Mouse (Mus musculus) kidney, adult 9 months (tissue): ENCODE results near the gene Fgfr2.

Source experiments
- DNase-seq: peaks from one replicate; pipeline ENCODE4 v3.0.0; 2022

The Fgfr2 gene

GRCm38 (mm10) chr7:130696347-130697234, 2426.6 kb downstream of the Fgfr2 start:
- no peak for DNase-seq

DNA sequence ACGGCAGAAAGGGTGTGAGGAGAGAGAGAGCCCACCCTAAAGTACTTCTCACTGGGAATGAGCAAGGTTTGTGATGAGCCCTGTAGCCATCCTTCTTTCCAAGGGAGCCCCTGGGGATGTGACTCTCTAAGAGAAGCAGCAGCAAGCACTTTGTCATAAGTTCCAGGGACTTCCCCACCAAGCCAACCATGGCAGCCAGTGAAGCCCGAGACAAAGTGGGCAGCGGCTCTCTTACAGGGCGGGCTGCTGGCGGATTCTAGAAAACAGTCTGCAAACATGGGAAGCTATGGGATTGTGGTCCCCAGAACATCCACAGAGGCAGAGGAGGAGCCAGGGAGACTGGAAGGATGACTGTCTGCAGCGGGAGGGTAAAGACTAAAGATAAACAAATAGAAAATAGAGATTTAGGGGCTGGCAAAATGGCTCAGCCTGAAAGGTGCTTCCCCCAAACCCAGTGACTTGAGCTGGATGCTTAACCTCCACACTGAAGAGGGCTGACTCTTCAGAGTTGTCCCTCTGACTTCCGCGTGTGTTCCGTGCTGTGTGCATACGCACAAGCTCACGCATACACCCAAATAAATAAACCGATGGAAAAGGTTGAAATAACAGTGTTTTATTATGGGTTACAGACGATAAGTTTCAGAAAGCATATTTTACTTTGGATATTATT, 2427.3 kb downstream of the Fgfr2 start:
- DNase-seq: no peak

DNA sequence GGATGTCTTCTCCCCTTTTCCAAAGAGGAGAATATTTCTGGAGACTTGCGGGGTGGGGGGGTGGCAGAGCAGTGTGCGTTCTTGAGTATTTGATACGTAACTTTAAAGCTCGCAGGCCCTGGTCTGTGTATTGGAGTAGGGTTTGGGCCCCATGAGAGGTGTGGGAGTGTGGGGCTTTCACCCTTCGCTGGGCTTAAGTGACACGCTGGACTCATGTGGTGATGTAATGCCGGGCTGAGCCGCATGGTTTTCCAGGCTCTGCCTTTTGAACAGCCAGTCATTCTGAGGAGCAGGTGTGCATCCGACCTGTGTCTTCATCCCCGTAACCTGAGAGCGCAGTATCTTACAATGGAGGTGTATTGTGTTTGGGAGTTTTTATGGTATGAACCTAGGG, 2429.4 kb downstream of the Fgfr2 start:
- DNase-seq: no peak

DNA sequence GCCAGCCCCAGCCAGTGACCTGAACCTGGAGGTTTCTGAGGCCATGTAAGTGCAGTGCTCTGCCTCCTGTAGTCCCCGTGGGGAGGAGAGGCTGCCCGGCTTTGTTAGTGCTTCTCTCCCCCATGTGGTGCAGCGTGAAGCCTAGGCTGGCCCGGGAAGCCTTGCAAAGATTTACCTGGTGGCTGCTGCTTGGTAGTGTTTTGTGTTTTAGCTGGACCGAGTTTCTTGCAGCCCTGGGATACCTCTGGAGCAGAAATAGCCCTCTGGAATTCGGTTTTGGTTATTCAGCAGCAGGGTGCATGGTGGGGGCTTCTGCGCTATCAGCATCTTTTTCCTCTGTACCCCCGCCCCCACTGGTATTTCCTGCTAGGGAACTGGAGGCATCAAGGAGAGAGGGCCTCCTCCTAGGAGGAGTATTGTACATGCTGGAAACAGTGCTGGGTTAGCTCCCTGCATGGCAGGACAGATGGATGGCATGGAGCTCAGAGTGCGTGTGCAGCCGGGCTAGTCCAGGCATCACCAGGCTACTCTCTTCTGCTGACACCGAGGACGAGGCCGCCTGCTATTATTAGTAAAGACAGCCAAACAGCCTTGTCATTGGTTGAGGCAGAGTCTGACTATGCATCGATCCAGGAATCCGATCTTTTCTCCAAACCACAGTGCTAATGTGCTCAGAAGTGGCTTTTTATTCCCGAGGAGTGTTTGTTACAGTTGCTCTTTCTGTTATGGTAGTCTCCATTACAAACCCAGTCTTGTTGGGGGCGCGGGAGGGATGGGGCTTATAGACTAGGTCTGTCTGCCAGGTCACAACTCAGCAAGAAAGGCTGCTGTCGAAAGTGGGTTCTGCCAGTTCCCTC, 2430.0 kb downstream of the Fgfr2 start:
- no peak for DNase-seq

GRCm38 (mm10) chr7:130692392-130692942, 2430.7 kb downstream of the Fgfr2 start:
- no peak for DNase-seq

DNA sequence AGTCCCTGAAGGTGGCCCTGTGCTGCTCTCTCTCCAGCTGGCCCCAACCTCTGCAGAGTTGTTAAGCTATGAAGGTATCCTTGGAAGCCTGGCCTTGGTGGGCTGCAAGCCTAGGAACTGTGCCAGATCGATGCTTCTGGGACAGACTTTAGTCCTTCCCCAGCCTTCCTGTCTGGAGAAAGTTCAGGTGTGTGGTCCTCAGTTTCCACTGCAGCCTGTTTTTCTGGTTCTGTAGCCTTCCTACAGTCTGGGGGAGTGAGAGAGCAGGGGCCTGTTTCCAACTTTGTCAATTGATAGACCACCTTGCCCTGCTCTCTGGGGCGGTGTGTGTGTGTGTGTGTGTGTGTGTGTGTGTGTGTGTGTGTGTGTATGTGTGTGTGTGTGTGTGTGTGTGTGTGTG, 2431.2 kb downstream of the Fgfr2 start:
- no peak for DNase-seq

DNA sequence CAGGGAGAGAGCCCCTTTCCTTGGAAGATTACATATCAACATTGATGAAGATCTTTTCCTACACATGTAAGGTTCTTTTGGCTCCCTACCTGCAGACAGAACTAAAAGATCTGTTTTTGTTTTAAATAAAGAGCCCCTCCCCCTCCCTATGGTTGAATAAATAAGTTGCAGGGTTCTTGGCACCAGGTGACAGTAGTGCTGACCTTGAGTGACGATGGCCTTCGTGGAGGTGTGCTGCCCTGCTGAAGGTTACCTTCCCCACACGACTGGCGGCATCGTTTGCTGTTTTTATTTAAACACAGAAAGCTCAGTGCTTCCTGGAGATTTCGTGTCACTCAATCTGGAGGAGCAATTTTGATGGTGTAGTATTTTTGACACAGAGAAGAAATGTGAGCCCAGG, 2432.3 kb downstream of the Fgfr2 start:
- peak; percentile 46 for DNase-seq

- DNase-seq: peak; percentile 72
These were observed 2434.5 kb downstream of the Fgfr2 start for GRCm38 (mm10) chr7:130688601-130689000.

- peak; percentile 82 for DNase-seq
These were observed 2441.4 kb downstream of the Fgfr2 start for GRCm38 (mm10) chr7:130681798-130682197.

DNA sequence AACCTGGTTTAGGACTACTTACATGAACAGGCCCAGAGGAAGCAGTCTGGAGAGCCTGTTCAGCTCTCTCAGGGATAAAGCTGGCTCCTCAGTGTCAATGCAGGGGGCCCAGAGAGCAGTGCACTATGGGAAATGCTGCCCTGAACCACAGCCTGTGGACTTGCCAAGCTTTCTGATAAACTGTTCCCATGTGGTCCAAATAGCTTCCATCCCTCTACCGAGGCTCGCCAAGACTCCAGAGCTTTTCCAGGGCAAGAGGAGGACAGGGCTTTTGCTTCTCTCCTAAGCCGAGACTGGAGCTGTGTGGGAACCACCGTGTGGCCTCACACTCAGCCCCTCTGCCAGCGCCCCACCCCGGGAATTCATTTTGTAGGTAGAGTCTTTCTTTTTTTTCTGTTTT, 2444.7 kb downstream of the Fgfr2 start:
- no peak for DNase-seq

- no peak for DNase-seq
These were observed 2445.4 kb downstream of the Fgfr2 start for GRCm38 (mm10) chr7:130677541-130678274.

GRCm38 (mm10) chr7:130676885-130677540, 2446.1 kb downstream of the Fgfr2 start:
- no peak for DNase-seq

DNA sequence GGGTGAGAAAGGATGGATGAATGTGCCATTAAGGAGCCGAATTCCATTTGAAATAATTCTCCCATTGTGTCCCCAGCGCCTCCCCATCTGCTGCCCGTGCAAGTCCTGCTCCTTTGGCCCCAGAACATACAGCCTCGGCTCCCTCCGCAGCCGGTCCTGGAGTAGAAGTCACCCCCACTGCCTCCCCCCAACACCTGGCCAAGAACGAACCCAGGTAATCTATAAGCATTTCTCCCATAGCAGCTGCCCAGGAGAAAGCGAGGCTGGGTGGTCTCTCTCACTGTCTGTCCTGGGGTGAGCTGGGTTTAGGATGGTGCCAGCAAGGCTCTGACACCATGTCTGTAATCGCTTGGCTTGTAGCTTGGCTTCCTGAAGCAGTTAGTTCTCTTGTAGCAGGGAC, 2448.6 kb downstream of the Fgfr2 start:
- DNase-seq: no peak

- peak; percentile 54 for DNase-seq
These were observed 2449.7 kb downstream of the Fgfr2 start for GRCm38 (mm10) chr7:130673169-130674033.

GRCm38 (mm10) chr7:130671301-130671700, 2451.8 kb downstream of the Fgfr2 start:
- peak; percentile 54 for DNase-seq

- DNase-seq: no peak
These were observed 2452.8 kb downstream of the Fgfr2 start for GRCm38 (mm10) chr7:130670358-130670757.

DNA sequence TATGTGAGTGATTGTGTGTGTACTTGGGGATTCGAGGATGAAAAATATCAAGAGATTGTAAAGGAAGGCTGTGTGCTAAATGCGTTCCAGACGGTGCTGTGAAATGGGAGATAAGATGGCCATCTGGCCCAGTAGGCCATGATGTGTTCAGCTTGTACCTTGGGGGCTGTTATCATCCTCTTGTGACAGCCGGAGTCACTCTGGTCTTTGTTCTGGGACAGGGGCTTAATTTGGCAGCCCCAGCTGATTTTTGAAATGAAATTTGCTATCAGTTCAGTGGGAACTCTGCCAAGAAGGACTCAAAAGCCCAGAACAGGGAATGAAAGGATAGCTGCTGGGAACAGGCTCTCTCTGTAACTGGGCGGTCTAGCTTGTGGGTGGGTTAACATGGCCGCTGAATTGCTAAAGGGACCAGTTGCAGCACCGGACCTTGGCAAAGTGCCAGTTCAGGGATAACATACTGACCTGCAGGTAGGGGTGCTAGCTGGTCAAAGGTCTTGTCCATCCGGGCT, 2453.7 kb downstream of the Fgfr2 start:
- peak; percentile 91 for DNase-seq

- peak; percentile 92 for DNase-seq
These were observed 2454.3 kb downstream of the Fgfr2 start for GRCm38 (mm10) chr7:130668729-130669281.

DNA sequence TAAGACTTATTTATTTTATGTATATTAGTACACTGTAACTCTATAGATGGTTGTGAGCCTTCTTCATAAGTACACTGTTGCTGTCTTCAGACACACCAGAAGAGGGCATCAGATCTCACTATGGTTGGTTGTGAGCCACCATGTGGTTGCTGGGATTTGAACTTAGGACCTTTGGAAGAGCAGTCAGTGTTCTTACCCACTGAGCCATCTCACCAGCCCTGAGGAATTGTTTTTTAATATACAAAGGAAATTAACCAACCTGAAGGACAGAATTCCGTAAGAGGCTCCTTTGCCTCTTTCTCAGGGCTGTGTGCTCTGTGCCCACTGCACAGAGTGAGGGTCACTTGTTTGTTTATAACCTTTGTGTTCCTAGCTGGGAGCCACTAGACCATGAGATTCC, 2455.1 kb downstream of the Fgfr2 start:
- DNase-seq: peak; percentile 79

DNA sequence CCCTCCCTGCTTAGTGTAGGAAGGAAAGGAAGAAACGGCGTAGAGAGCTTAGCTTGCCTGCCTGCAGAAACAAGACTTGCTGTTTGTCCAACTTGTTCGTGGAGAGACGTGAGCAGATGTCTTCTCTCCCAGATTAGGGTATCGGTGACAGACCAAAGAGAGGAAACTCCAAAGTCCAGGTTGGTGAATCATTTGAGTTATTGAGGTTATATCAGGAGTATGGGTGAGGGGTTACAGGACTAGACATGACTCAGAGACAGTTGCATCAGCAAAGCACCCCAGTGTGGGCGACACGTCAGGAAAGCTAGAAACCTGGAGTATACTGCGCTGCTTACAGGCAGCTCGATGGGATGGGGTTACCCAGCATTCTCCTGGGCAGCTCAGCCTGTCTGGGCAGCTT, 2457.8 kb downstream of the Fgfr2 start:
- peak; percentile 73 for DNase-seq
